Mouse (Mus musculus) hindbrain, embryonic 14.5 days (tissue): ENCODE results near the gene Rps6ka5. TPM values are rescaled to one million over a fixed set of nuclear protein-coding genes. Genes with fewer than 3 reads are reported as not detected.

Experiments used
- ATAC-seq: fragments of 200-750 bp; cut with Nextera tagmentation; 2 replicates; pipeline ENCODE4 v1.8.0; 2017; ENCODE audit warnings: moderate number of reproducible peaks, mild to moderate bottlenecking, moderate TSS enrichment, moderate library complexity; ENCODE audit not compliant: low FRiP score
- DNase-seq: peaks from one replicate; pipeline ENCODE4 v3.0.0-alpha.2; 2015; ENCODE audit warnings: low spot score
- H3K27ac ChIP-seq: fragments of 300-500 bp; sonication (generic); 2 replicates; pipeline ENCODE4 v1.5.1; 2014; ENCODE audit warnings: mild to moderate bottlenecking, moderate library complexity
- H3K27me3 ChIP-seq: fragments of 300-500 bp; sonication (generic); 2 replicates; pipeline ENCODE4 v1.6.1; 2014; ENCODE audit warnings: mild to moderate bottlenecking, low read length, mixed read lengths; ENCODE audit not compliant: control insufficient read depth, insufficient read depth
- H3K36me3 ChIP-seq: fragments of 300-500 bp; sonication (generic); replicated peaks from 2 replicates; pipeline ENCODE4 v1.6.1; 2014; ENCODE audit not compliant: control insufficient read depth, insufficient read depth
- H3K4me1 ChIP-seq: fragments of 300-500 bp; sonication (generic); replicated peaks from 2 replicates; pipeline ENCODE4 v1.6.1; 2014; ENCODE audit warnings: antibody characterized with exemption, low read length, mixed read lengths; ENCODE audit not compliant: control insufficient read depth, insufficient read depth
- H3K4me2 ChIP-seq: fragments of 300-500 bp; sonication (generic); replicated peaks from 2 replicates; pipeline ENCODE4 v1.6.1; 2014; ENCODE audit warnings: mild to moderate bottlenecking, moderate library complexity
- H3K4me3 ChIP-seq: fragments of 300-500 bp; sonication (generic); replicated peaks from 2 replicates; pipeline ENCODE4 v1.5.1; 2014; ENCODE audit warnings: mild to moderate bottlenecking, low read length
- H3K9ac ChIP-seq: fragments of 300-500 bp; sonication (generic); 2 replicates; pipeline ENCODE4 v1.6.1; 2014
- H3K9me3 ChIP-seq: fragments of 300-500 bp; sonication (generic); 2 replicates; pipeline ENCODE4 v1.6.1; 2016; ENCODE audit warnings: low read length; ENCODE audit not compliant: control insufficient read depth
- WGBS: fragments of 180-500 bp; shearing (Covaris S2); extraction: QIAGEN DNeasy Blood & Tissue Kit; methylation state at CpG from one replicate; pipeline ENCODE4 v1.1.7; 2014; 5-methylcytosine and 5-hydroxymethylcytosine counted together
- polyA plus RNA-seq: library from polyadenylated mRNA; unstranded; fragments of >200 nt; fragmentation: Nextera tagmentation; extraction: Ambion mirVana; gene quantifications from 2 replicates; pipeline ENCODE4 v1.2.1, GENCODE M21; 2014

Rps6ka5 gene
- 6.3 and 7.2 TPM in 2 replicates for polyA plus RNA-seq

DNA sequence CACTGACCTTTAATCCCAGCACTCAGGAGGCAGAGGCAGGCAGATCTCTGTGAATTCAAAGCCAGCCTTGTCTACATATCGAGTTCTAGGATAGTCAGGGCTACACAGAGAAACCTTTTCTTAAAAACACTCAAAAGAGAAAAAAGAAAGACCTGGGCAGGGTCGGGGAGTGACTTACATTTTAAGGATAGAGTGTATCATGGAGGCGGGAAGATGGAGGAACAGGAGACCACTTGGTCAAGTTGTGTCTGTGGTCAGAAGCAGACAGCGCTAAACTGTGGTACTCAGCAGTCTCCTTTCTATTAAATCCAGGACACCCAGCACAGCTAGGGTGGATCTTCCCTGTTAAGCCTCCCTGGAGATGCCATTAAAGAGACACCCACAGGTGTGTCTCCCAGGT is at the start of gene Rps6ka5:
TSS of gene Rps6ka5 (minus strand) at position 333 of the 400 bp plus-strand sequence.
- Histone ChIP-seq H3K27me3 (no peaks in the 10 kb centered on the region), H3K4me1 (peaks cover 16% of the 10 kb centered on the region), H3K9ac (peak within 1 kb of the TSS; percentile 36; the same call in 1 of the 2 replicates), H3K4me3 (peak within 1 kb of the TSS; percentile 30; the same call in 1 of the 2 replicates), H3K4me2 (peak within 1 kb of the TSS; percentile 60), H3K27ac (no peak within 1 kb of the TSS), H3K9me3 (no peaks in the 10 kb centered on the region), H3K36me3 (no peaks in the 10 kb centered on the region)
- 96% methylated on average over 4 of the region's 4 CpGs for WGBS
- DNase-seq, result no peak
- ATAC-seq, result no peak

DNA sequence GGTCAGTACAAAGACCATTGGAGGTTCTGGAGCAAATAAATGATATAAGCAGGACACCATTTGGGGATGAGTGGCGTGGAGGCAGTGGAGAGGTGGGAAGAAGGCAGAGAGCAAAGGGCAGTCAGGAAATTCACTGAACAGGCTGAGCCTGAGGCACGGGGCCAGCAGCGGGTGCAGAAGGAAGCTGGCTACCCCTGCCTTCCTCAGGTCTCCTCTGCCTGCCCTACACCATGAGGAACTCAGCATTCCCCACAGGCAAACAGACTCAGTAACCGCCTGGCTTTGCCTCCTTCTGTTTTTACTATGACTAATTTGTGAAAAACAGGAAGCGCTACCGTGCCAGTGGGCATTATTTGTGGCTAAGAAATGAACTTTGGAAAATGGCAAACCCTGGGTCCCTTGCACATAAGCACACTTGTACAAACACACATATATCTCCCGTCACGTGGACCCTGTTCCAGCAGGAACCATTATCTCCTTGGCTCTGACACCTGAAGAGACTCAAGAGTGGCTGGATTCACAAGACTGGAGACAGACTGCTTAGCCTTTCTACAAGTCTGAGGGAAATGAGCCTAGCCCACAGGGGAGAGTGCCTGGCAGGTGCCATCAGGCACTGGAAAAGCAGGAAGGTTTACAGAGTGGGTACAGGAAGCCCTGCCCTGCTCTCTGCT is 49.3 kb upstream of the Rps6ka5 start:
- Histone ChIP-seq H3K9me3 (no peaks in the 10 kb centered on the region), H3K4me1 (no peaks in the 10 kb centered on the region), H3K27me3 (no peaks in the 10 kb centered on the region), H3K36me3 (no peaks in the 10 kb centered on the region), H3K27ac (no peak overlapping the region), H3K9ac (no peak overlapping the region), H3K4me2 (no peak overlapping the region), H3K4me3 (no peak overlapping the region)
- 84% methylated on average over 8 of the region's 8 CpGs for WGBS
- DNase-seq, result no peak
- no peak for ATAC-seq

DNA sequence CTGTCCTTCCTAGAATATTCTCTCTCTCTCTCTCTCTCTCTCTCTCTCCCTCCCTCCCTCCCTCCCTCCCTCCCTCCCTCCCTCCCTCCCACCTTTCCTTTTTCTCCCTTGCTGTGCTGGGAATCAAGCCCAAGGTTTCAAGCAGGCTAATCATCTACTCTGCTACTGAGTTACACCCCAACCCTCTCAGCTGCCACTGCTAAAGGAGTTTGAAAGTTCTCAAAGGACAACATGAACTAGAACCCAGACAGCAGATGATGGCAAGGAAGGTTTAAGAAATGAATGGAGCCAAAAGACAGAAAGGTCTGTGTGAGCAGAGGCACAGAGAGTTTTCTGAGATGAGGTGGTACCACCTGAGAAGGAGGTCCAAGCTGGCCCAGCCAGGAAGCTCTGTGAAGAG is 48.5 kb upstream of the Rps6ka5 start:
- Histone ChIP-seq H3K9me3 (no peaks in the 10 kb centered on the region), H3K36me3 (no peaks in the 10 kb centered on the region), H3K4me3 (no peak overlapping the region), H3K4me2 (no peak overlapping the region), H3K9ac (no peak overlapping the region), H3K27ac (no peak overlapping the region), H3K27me3 (no peaks in the 10 kb centered on the region), H3K4me1 (no peaks in the 10 kb centered on the region)
- no peak for DNase-seq
- ATAC-seq, result no peak

DNA sequence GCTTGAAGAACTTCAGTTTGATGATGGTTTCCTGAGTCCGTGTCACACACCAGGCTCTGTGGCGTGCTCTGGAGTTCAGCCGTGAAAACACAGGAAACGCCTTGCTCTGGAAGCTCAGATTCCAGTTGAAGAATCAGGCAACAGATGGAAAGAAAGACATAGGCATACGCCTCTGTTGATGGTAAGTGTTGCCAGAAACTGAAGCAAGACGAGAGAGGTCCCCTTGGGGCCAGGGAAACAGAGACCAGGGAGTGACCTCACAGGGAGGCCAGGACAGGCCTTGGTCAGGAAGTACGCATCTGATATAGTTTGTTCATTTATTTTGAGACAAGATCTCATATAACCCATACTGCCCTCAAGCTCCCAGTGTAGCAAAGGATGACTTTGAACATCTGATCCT is 48.0 kb upstream of the Rps6ka5 start:
- no peak for ATAC-seq
- H3K27me3 ChIP-seq, result no peaks in the 10 kb centered on the region
- H3K4me2 ChIP-seq, result no peak overlapping the region
- no peaks in the 10 kb centered on the region for H3K4me1 ChIP-seq
- DNase-seq, result no peak
- no peaks in the 10 kb centered on the region for H3K36me3 ChIP-seq
- no peak overlapping the region for H3K4me3 ChIP-seq
- no peaks in the 10 kb centered on the region for H3K9me3 ChIP-seq
- no peak overlapping the region for H3K27ac ChIP-seq
- no peak overlapping the region for H3K9ac ChIP-seq
- WGBS, result 89% methylated on average over 7 of the region's 7 CpGs

DNA sequence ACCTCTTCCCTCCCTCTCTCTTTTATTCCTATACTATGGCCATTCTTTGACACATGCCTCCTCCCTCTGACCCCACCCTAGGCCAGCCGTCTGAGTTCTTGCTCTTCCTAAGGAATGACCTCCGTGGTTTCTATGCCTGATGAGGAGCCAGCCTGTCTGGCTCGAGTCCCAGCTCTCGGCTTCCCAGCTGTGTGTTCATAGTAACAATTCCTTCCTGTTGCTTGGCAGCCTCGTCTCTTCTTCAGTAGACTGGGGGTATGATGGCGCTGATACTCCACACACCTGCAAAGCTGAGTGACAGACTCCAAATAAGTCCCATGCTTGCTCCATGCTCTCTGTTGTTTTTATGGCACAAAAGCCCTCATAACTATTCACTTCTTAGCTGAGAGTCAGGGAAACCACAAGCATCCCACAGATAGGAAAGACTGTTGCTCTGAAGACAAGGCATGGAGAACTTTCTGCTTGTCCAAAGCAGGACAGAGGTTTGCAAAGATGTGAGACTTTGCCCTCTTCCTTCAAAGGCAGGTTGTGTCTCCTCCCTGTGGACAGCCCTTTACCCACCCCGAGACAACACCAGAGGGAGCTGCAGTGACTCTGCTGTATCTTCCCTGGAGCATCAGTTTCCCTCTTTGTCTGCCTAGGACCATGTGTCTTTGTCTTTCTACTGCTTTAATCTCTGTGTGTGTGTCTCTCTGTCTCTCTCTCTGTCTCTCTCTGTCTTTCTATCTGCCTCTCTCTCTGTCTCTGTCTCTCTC is 45.6 kb upstream of the Rps6ka5 start:
- DNase-seq, result peak; percentile 63
- no peak overlapping the region for H3K4me2 ChIP-seq
- H3K27ac ChIP-seq, result no peak overlapping the region
- H3K4me3 ChIP-seq, result no peak overlapping the region
- H3K27me3 ChIP-seq, result no peaks in the 10 kb centered on the region
- no peak overlapping the region for H3K9ac ChIP-seq
- ATAC-seq, result 0 out of 2 replicates have a peak, but pooled peaks have one; percentile 21
- H3K4me1 ChIP-seq, result no peaks in the 10 kb centered on the region
- WGBS, result 36% methylated on average over 7 of the region's 7 CpGs
- no peaks in the 10 kb centered on the region for H3K36me3 ChIP-seq
- H3K9me3 ChIP-seq, result no peaks in the 10 kb centered on the region

DNA sequence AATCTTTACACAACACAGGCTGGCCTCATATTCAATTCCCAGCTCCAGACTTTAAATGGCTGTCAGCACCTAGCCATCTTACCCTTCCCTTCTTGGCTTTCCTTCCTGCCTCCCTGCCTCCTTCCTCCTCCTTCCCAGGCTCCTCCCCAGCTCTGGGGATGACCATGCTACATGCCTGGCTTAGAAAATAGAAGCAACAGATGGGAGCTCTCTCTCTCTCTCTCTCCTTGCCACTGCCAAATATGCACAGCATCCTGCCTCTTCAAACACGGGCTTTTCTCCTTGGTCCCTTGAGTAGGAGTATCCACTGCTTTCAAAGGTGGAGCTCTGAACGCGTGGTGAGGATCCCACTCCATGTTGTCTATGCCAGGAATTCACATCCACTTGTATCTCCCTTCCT is 44.0 kb upstream of the Rps6ka5 start:
- H3K27ac ChIP-seq, result no peak overlapping the region
- H3K27me3 ChIP-seq, result no peaks in the 10 kb centered on the region
- no peaks in the 10 kb centered on the region for H3K36me3 ChIP-seq
- DNase-seq (no peak), ATAC-seq (no peak)
- H3K4me3 ChIP-seq, result no peak overlapping the region
- H3K9me3 ChIP-seq, result no peaks in the 10 kb centered on the region
- H3K4me1 ChIP-seq, result no peaks in the 10 kb centered on the region
- WGBS, result 86% methylated on average over 3 of the region's 3 CpGs
- H3K9ac ChIP-seq, result no peak overlapping the region
- no peak overlapping the region for H3K4me2 ChIP-seq

DNA sequence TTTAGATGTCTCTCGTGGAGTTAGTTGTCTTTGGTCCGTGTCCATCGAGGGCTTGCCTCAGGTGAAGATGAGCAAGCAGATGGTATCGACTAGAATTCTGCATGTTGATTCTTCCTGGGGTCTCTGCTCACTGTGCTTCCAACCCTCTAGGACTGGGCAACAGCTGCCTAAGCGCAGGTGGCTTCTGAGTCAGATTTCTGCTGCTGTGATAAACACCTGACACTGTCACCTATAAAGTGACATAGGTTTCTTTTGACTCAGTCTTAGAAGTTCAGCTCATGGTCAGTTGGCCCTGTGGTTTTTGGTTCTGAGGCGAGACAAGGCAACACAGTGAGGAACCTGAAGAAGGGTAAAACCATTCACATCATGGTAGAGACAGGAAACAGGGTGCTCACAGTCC is 43.1 kb upstream of the Rps6ka5 start:
- Histone ChIP-seq H3K9ac (no peak overlapping the region), H3K4me3 (no peak overlapping the region), H3K4me1 (no peaks in the 10 kb centered on the region), H3K36me3 (no peaks in the 10 kb centered on the region), H3K4me2 (no peak overlapping the region), H3K27me3 (no peaks in the 10 kb centered on the region), H3K27ac (no peak overlapping the region), H3K9me3 (no peaks in the 10 kb centered on the region)
- DNase-seq (no peak), ATAC-seq (no peak)
- 96% methylated on average over 6 of the region's 6 CpGs for WGBS

DNA sequence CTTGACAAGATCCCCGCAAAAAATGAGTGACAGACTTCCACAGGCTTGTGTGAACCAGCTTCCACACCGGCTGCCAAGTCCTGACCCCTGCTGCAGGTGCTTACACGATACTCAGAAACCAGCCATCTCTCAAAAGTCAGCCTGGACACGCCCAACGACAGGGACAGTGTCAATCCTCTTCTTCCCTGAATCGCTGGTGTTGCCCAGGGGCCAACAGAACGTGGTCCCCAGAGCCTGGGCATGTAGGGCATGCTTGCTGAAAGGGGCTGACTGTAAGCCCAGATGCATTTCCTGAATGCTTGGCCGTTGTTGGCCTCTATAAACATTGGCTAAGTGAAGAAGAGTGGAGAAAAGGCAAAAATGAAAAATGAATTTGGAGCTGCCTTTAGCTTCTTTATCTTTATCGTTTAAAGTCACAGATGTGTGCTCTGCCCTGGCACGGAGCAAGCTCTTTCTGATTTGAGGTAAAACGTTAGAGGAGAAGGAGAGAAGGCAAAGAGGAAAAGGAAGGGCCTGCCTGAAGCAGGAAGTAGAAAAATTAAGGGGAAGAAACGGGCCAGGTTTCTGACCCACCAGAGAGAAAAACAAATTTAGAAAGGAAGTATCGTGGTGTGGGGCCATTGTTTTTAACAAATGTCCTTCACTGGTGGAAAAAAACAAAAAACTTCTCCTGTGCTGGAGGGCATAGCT is 37.7 kb upstream of the Rps6ka5 start:
- H3K9me3 ChIP-seq, result no peaks in the 10 kb centered on the region
- H3K27me3 ChIP-seq, result no peaks in the 10 kb centered on the region
- H3K4me1 ChIP-seq, result 0 out of 2 replicates have a peak, but pooled peaks cover 3% of the 10 kb centered on the region
- ATAC-seq (no peak), DNase-seq (no peak)
- H3K4me3 ChIP-seq, result no peak overlapping the region
- no peak overlapping the region for H3K9ac ChIP-seq
- no peak overlapping the region for H3K27ac ChIP-seq
- H3K4me2 ChIP-seq, result no peak overlapping the region
- WGBS, result 71% methylated on average over 13 of the region's 13 CpGs
- no peaks in the 10 kb centered on the region for H3K36me3 ChIP-seq

DNA sequence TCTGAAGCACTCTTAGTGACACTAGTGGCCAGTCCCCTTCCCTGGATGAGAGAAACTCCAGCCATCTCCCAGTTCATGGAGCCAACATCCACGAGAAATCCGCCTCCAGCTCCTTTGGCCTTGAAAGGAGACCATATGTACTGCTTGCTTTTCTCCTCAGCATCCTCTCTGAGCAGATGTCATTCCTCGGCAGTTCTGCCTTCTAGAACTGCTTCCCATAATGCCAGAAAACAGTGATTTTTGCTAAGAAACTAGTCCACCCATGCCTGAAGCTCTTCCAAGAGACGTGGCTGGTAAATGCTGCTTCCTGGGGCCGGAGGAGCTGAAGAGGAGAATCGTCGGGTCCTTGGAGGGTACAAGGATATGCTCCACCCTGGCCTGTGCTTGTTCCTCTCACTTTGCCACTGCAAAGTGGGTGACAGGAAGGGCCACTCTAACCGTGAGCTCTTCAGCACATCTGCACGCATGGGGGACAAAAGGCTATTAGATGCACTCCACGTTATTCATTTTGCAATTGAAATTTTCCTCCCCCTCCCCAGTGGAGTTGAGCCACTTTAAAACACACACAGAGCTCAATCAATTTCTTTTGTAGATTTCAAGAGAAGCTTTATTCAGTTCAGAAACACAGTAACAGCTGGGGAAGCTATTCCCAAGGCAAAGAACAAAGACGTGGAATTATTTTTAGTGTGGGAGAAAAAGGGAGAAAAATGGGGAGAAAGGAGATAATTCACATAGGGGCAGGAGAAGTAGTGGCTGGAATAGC is 36.1 kb upstream of the Rps6ka5 start:
- Histone ChIP-seq H3K36me3 (no peaks in the 10 kb centered on the region), H3K9me3 (no peaks in the 10 kb centered on the region), H3K4me2 (no peak overlapping the region), H3K27ac (no peak overlapping the region), H3K4me3 (no peak overlapping the region), H3K9ac (no peak overlapping the region), H3K27me3 (no peaks in the 10 kb centered on the region), H3K4me1 (0 out of 2 replicates have a peak, but pooled peaks cover 3% of the 10 kb centered on the region)
- DNase-seq (no peak), ATAC-seq (no peak)
- WGBS, result 58% methylated on average over 11 of the region's 11 CpGs
